Mouse (Mus musculus) embryonic facial prominence, embryonic 10.5 days (tissue): ENCODE measurements around the gene Hspbap1. TPM values are rescaled to one million over a fixed set of nuclear protein-coding genes. Genes with fewer than 3 reads are reported as not detected.

ENCODE experiments used
- DNase-seq: peaks from one replicate; pipeline ENCODE4 v3.0.0-alpha.2; 2017; ENCODE audit warnings: low spot score
- H3K27ac ChIP-seq: fragments of 300-500 bp; sonication (generic); replicated peaks from 2 replicates; pipeline ENCODE4 v1.5.1; 2016; ENCODE audit warnings: mild to moderate bottlenecking
- H3K27me3 ChIP-seq: fragments of 300-500 bp; sonication (generic); replicated peaks from 2 replicates; pipeline ENCODE4 v1.6.1; 2016; ENCODE audit warnings: low read depth, mild to moderate bottlenecking; ENCODE audit not compliant: poor library complexity, severe bottlenecking
- H3K36me3 ChIP-seq: fragments of 300-500 bp; sonication (generic); replicated peaks from 2 replicates; pipeline ENCODE4 v1.6.1; 2016; ENCODE audit warnings: mild to moderate bottlenecking, moderate library complexity
- H3K4me1 ChIP-seq: fragments of 300-500 bp; sonication (generic); 2 replicates; pipeline ENCODE4 v1.6.1; 2016
- H3K4me3 ChIP-seq: fragments of 300-500 bp; sonication (generic); 2 replicates; pipeline ENCODE4 v1.5.1; 2016; ENCODE audit warnings: mild to moderate bottlenecking, moderate library complexity
- H3K9me3 ChIP-seq: fragments of 300-500 bp; sonication (generic); 2 replicates; pipeline ENCODE4 v1.6.1; 2016; ENCODE audit warnings: mild to moderate bottlenecking
- WGBS: fragments of 180-500 bp; shearing (Covaris S2); methylation state at CpG from one replicate; pipeline ENCODE4 v1.1.7; 2016; 5-methylcytosine and 5-hydroxymethylcytosine counted together
- polyA plus RNA-seq: library from polyadenylated mRNA; unstranded; fragments of >200 nt; fragmentation: Nextera tagmentation; extraction: Ambion mirVana; gene quantifications from 2 replicates; pipeline ENCODE4 v1.2.1, GENCODE M21; 2016

Hspbap1 gene
- polyA plus RNA-seq, 1 experiment from 2014 or later: 30.2 TPM

GRCm38 (mm10) chr16:35768469-35768784 is 1.7 kb upstream of the Hspbap1 start:
- Histone ChIP-seq H3K4me1 (peaks cover 36% of the 10 kb centered on the region), H3K4me3 (peak overlapping the region; percentile 93), H3K27ac (peak overlapping the region; percentile 90; the same call in 1 of the 2 replicates), H3K27me3 (no peaks in the 10 kb centered on the region), H3K9me3 (no peaks in the 10 kb centered on the region), H3K36me3 (peaks cover 12% of the 10 kb centered on the region)
- no peak for DNase-seq
- 28% methylated on average over 6 of the region's 6 CpGs for WGBS

- under 1% methylated on average over 78 of the region's 78 CpGs for WGBS
- H3K36me3 ChIP-seq: peaks cover 12% of the 10 kb centered on the region
- peak; percentile 85 for DNase-seq
- no peaks in the 10 kb centered on the region for H3K27me3 ChIP-seq
- H3K9me3 ChIP-seq: no peaks in the 10 kb centered on the region
- H3K4me1 ChIP-seq: peaks cover 36% of the 10 kb centered on the region
- H3K27ac ChIP-seq: peak within 1 kb of the TSS; percentile 90
- peak within 1 kb of the TSS; percentile 93 for H3K4me3 ChIP-seq
These were observed 1.2 kb upstream of the Hspbap1 start, which contains the start of gene Dirc2 for GRCm38 (mm10) chr16:35768785-35769642. Dirc2 (minus strand) TSS chr16:35769356.

- WGBS: 16% methylated on average over 8 of the region's 8 CpGs
- peaks cover 36% of the 10 kb centered on the region for H3K4me1 ChIP-seq
- peak; percentile 18 for DNase-seq
- H3K27me3 ChIP-seq: no peaks in the 10 kb centered on the region
- H3K36me3 ChIP-seq: peaks cover 12% of the 10 kb centered on the region
- H3K27ac ChIP-seq: 0 out of 2 replicates have a peak overlapping the region, but pooled peaks have one; percentile 40
- peak overlapping the region; percentile 93 for H3K4me3 ChIP-seq
- no peaks in the 10 kb centered on the region for H3K9me3 ChIP-seq
These were observed 966 bp downstream of the Hspbap1 start for GRCm38 (mm10) chr16:35771141-35771540.

GRCm38 (mm10) chr16:35771606-35772005 is 1.4 kb downstream of the Hspbap1 start:
- Histone ChIP-seq H3K4me1 (peaks cover 36% of the 10 kb centered on the region), H3K9me3 (no peaks in the 10 kb centered on the region), H3K27me3 (no peaks in the 10 kb centered on the region), H3K4me3 (peak overlapping the region; percentile 93; the same call in 1 of the 2 replicates), H3K27ac (no peak overlapping the region), H3K36me3 (peaks cover 12% of the 10 kb centered on the region)
- 84% methylated on average over 5 of the region's 5 CpGs for WGBS
- no peak for DNase-seq

- DNase-seq: no peak
- Histone ChIP-seq H3K9me3 (no peaks in the 10 kb centered on the region), H3K4me1 (peaks cover 32% of the 10 kb centered on the region), H3K4me3 (no peak overlapping the region), H3K27ac (no peak overlapping the region), H3K36me3 (peaks cover 12% of the 10 kb centered on the region), H3K27me3 (no peaks in the 10 kb centered on the region)
- WGBS: 88% methylated on average over 5 of the region's 5 CpGs
These were observed 2.4 kb downstream of the Hspbap1 start for GRCm38 (mm10) chr16:35772598-35772997.

GRCm38 (mm10) chr16:35775835-35776234 is 5.7 kb downstream of the Hspbap1 start:
- H3K4me1 ChIP-seq: peaks cover 11% of the 10 kb centered on the region
- WGBS: 88% methylated on average over 1 of the region's 1 CpGs

GRCm38 (mm10) chr16:35776737-35777136 is 6.6 kb downstream of the Hspbap1 start:
- no peaks in the 10 kb centered on the region for H3K9me3 ChIP-seq
- no peaks in the 10 kb centered on the region for H3K27me3 ChIP-seq
- WGBS: 90% methylated on average over 7 of the region's 7 CpGs
- H3K36me3 ChIP-seq: peaks cover 12% of the 10 kb centered on the region
- no peak for DNase-seq
- H3K27ac ChIP-seq: no peak overlapping the region
- peaks cover 2% of the 10 kb centered on the region; the same call in 1 of the 2 replicates for H3K4me1 ChIP-seq
- no peak overlapping the region for H3K4me3 ChIP-seq

More at GRCm38 (mm10) chr16:35775835-35776234, 5.7 kb downstream of the Hspbap1 start:
- H3K9me3 ChIP-seq: no peaks in the 10 kb centered on the region
- peaks cover 12% of the 10 kb centered on the region for H3K36me3 ChIP-seq
- H3K27me3 ChIP-seq: no peaks in the 10 kb centered on the region
- no peak overlapping the region for H3K4me3 ChIP-seq
- no peak overlapping the region for H3K27ac ChIP-seq
- DNase-seq: no peak

GRCm38 (mm10) chr16:35777768-35778167 is 7.6 kb downstream of the Hspbap1 start:
- DNase-seq: no peak
- H3K4me1 ChIP-seq: no peaks in the 10 kb centered on the region
- no peak overlapping the region for H3K4me3 ChIP-seq
- no peak overlapping the region for H3K27ac ChIP-seq
- WGBS: 94% methylated on average over 4 of the region's 4 CpGs
- peaks cover 1% of the 10 kb centered on the region for H3K36me3 ChIP-seq
- no peaks in the 10 kb centered on the region for H3K27me3 ChIP-seq
- no peaks in the 10 kb centered on the region for H3K9me3 ChIP-seq

- no peak for DNase-seq
- Histone ChIP-seq H3K4me3 (no peak overlapping the region), H3K4me1 (peaks cover 2% of the 10 kb centered on the region; the same call in 1 of the 2 replicates), H3K27ac (no peak overlapping the region), H3K27me3 (no peaks in the 10 kb centered on the region), H3K36me3 (no peaks in the 10 kb centered on the region), H3K9me3 (no peaks in the 10 kb centered on the region)
- WGBS: 75% methylated on average over 7 of the region's 7 CpGs
These were observed 9.5 kb downstream of the Hspbap1 start for GRCm38 (mm10) chr16:35779681-35780080.

GRCm38 (mm10) chr16:35781096-35781495 is 10.9 kb downstream of the Hspbap1 start:
- Histone ChIP-seq H3K4me3 (no peak overlapping the region), H3K4me1 (peaks cover 2% of the 10 kb centered on the region; the same call in 1 of the 2 replicates), H3K36me3 (no peaks in the 10 kb centered on the region), H3K27me3 (no peaks in the 10 kb centered on the region), H3K9me3 (no peaks in the 10 kb centered on the region), H3K27ac (no peak overlapping the region)
- DNase-seq: no peak
- 90% methylated on average over 9 of the region's 9 CpGs for WGBS

- DNase-seq: no peak
- WGBS: 87% methylated on average over 5 of the region's 5 CpGs
- Histone ChIP-seq H3K27ac (no peak overlapping the region), H3K9me3 (no peaks in the 10 kb centered on the region), H3K4me1 (peaks cover 2% of the 10 kb centered on the region; the same call in 1 of the 2 replicates), H3K27me3 (no peaks in the 10 kb centered on the region), H3K4me3 (no peak overlapping the region), H3K36me3 (no peaks in the 10 kb centered on the region)
These were observed 11.5 kb downstream of the Hspbap1 start for GRCm38 (mm10) chr16:35781651-35782050.

- no peaks in the 10 kb centered on the region for H3K9me3 ChIP-seq
- WGBS: 86% methylated on average over 13 of the region's 13 CpGs
- peaks cover 2% of the 10 kb centered on the region; the same call in 1 of the 2 replicates for H3K4me1 ChIP-seq
- H3K36me3 ChIP-seq: peaks cover 6% of the 10 kb centered on the region
- no peak overlapping the region for H3K27ac ChIP-seq
- no peak for DNase-seq
- no peak overlapping the region for H3K4me3 ChIP-seq
- no peaks in the 10 kb centered on the region for H3K27me3 ChIP-seq
These were observed 12.5 kb downstream of the Hspbap1 start for GRCm38 (mm10) chr16:35782451-35783206.
